Mouse (Mus musculus) spleen, adult 2 months (tissue): ENCODE measurements around the gene Arsb. TPM values are rescaled to one million over a fixed set of nuclear protein-coding genes. Genes with fewer than 3 reads are reported as not detected.
"Not testable (repeated sequence)": the region's sequence is repeated elsewhere in the genome, so short reads cannot be mapped to it uniquely, and the experiment has no call there.

Experiments
- DNase-seq, 2 experiments: peaks; one replicate each; pipeline versions ENCODE4 v3.0.0 to v3.0.0-alpha.2; 2012 to 2021; ENCODE audit warnings: low spot score in 2 of 2, low read depth in 1 of 2
- H3K27ac ChIP-seq: fragments of 200-500 bp; 2 replicates; pipeline ENCODE4 v1.5.1; 2012; ENCODE audit warnings: low read length, inconsistent platforms; ENCODE audit not compliant: insufficient read depth
- H3K27me3 ChIP-seq: fragments of 200-500 bp; 2 replicates; pipeline ENCODE4 v1.6.1; 2012; ENCODE audit warnings: mild to moderate bottlenecking, moderate library complexity, low read length, inconsistent platforms; ENCODE audit not compliant: control insufficient read depth, insufficient read depth
- H3K36me3 ChIP-seq: fragments of 200-500 bp; 2 replicates; pipeline ENCODE4 v1.6.1; 2012; ENCODE audit warnings: mild to moderate bottlenecking, low read length, inconsistent platforms; ENCODE audit not compliant: control insufficient read depth, insufficient read depth
- H3K4me1 ChIP-seq: fragments of 200-500 bp; 2 replicates; pipeline ENCODE4 v1.6.1; 2011; ENCODE audit warnings: inconsistent platforms; ENCODE audit not compliant: control insufficient read depth, insufficient read depth, insufficient read length
- H3K4me3 ChIP-seq: fragments of 200-500 bp; 2 replicates; pipeline ENCODE4 v1.5.1; 2011; ENCODE audit warnings: mild to moderate bottlenecking, inconsistent platforms; ENCODE audit not compliant: insufficient read depth, insufficient read length; ENCODE audit errors: extremely low read depth
- CTCF ChIP-seq: fragments of 200-500 bp; IDR thresholded peaks from 2 replicates; pipeline ENCODE4 v1.5.1; 2011; ENCODE audit warnings: mild to moderate bottlenecking, inconsistent platforms; ENCODE audit not compliant: insufficient read depth, insufficient read length, insufficient replicate concordance; ENCODE audit errors: extremely low read depth
- POLR2A ChIP-seq: fragments of 200-500 bp; IDR thresholded peaks from 2 replicates; pipeline ENCODE4 v1.6.1; 2011; ENCODE audit warnings: low read depth, low read length, inconsistent platforms
- WGBS: fragments of 180-500 bp; shearing (Covaris S2); methylation state at CpG from one replicate; pipeline ENCODE4 v1.1.7; 2018; 5-methylcytosine and 5-hydroxymethylcytosine counted together
- polyA plus RNA-seq: library from polyadenylated mRNA; depleted of rRNA; stranded (reverse); fragments of >200 nt; gene quantifications from 2 replicates; pipeline ENCODE4 v1.2.3, GENCODE M21; 2012

The Arsb gene
- polyA plus RNA-seq, 1 experiment = 16.6 TPM

DNA sequence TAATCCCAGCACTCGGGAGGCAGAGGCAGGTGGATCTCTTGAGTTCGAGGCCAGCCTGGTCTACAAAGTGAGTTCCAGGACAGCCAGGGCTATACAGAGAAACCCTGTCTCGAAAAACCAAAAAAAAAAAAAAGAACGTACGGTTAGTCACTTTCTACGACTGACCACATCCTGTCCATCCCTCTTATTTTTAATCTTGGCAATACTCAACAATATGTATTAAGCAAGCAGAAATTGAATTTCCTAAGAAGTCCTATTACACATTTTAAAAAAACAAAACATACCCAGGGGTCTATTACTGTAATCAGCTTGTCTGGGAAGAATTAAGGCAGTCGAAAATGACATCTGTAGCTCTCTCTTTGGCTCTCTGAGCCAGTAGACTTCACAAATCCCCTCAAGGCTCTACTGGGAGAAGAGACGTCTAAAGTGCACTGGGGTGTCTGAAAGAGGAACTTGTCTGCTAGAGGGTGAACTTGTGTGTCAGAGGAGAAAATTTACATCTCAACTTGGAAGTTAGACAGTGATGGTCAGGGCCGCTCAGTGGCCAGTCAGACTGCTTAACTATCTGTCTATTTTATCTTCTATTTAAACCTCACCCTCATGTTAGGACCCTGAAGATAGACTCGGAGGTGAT lies 205.6 kb downstream of the Arsb start:
- Histone ChIP-seq H3K27ac (no peak overlapping the region), H3K4me1 (no peaks in the 10 kb centered on the region), H3K4me3 (no peak overlapping the region), H3K27me3 (no peaks in the 10 kb centered on the region), H3K36me3 (no peaks in the 10 kb centered on the region)
- no peak for DNase-seq
- TF ChIP-seq CTCF (no peak), POLR2A (no peak)
- WGBS = 32% methylated on average over 10 of the region's 10 CpGs

DNA sequence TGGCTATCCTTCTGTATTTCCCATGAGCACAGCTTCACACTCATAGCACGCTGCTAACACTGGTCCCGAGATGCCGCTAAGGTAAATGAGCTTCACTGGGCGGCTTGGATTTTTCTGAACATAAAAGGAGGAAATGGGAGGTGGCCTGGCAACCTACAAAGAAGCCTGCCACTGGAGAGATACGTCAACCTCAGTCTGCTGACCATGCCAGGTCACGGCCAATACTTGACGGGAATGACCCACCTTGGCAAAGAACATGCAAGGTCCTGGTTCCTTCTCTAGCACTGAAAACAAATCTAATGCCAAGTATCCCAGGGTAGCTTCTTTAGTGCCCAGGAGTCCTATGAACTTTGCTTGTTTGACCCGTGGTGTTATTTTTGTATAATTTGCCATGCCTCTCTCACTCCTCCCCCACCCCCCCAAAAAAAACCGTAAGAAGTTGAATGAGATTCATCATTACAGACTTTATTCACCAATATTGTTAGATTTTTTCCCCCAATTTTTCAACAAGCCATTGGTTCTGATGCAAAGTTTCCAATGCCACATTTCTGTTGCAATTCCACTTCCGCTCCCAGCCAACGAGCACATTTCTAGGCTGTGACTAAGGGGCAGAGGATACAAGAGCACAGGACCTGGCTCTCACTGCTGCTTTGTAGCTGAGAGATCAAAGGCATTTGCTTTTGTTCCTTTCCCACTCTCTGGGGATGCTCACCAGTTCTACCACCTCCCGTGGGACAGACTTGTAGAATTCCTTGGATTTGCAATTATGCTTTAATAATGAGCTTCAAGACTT lies 207.5 kb downstream of the Arsb start:
- 88% methylated on average over 12 of the region's 12 CpGs for WGBS
- Histone ChIP-seq H3K27ac (no peak overlapping the region), H3K4me1 (no peaks in the 10 kb centered on the region), H3K4me3 (no peak overlapping the region), H3K36me3 (no peaks in the 10 kb centered on the region), H3K27me3 (no peaks in the 10 kb centered on the region)
- DNase-seq = no peak
- TF ChIP-seq CTCF = no peak
- TF ChIP-seq POLR2A = no peak

DNA sequence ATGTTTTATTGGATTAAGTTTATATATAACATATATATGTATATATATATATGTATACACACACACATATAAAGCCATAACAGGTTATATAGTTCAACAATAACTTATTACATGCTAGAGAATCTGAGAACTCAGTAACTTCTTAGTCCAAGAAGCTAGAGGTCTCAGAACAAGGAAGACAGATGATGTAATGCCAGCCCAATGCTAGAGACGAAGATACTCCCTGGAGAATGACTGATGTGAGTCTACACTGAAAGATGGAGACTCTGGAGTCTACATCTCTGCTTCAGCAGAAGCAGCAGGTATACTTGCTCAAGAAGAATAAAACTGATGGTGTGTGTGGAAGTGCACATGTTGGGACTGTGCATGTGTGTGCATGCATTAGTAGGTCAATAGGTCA lies 208.3 kb downstream of the Arsb start:
- WGBS = 80% methylated on average over 1 of the region's 1 CpGs
- TF ChIP-seq CTCF (no peak), POLR2A (no peak)
- DNase-seq = no peak

DNA sequence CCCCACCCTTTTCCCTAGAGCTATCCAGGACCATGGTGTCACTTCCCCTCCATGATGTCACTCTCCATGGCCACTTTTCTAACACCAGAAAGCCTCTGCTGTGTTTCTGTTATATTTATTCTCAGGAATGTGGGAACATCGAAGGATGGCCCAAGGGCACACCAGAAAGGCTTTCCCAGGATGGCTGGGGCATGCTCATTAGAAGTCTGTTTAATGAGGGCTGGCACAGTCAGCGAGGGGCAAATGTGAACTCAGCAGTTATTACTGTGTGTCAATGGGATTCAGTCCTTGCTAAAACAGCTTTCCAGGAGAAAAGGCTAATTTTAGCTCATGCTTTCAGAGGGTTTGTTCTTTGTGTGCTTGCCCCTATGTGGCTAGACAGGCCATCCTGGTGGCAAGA lies 213.1 kb downstream of the Arsb start:
- Histone ChIP-seq H3K4me3 (no peak overlapping the region), H3K27me3 (no peaks in the 10 kb centered on the region), H3K36me3 (no peaks in the 10 kb centered on the region), H3K27ac (no peak overlapping the region), H3K4me1 (peaks cover 7% of the 10 kb centered on the region; the same call in 1 of the 2 replicates)
- DNase-seq = no peak
- TF ChIP-seq POLR2A = no peak
- no peak for TF ChIP-seq CTCF
- 83% methylated on average over 2 of the region's 2 CpGs for WGBS

More for the DNA sequence above, 208.3 kb downstream of the Arsb start:
- Histone ChIP-seq H3K4me3 (no peak overlapping the region), H3K27ac (no peak overlapping the region), H3K27me3 (no peaks in the 10 kb centered on the region), H3K36me3 (no peaks in the 10 kb centered on the region), H3K4me1 (no peaks in the 10 kb centered on the region)

DNA sequence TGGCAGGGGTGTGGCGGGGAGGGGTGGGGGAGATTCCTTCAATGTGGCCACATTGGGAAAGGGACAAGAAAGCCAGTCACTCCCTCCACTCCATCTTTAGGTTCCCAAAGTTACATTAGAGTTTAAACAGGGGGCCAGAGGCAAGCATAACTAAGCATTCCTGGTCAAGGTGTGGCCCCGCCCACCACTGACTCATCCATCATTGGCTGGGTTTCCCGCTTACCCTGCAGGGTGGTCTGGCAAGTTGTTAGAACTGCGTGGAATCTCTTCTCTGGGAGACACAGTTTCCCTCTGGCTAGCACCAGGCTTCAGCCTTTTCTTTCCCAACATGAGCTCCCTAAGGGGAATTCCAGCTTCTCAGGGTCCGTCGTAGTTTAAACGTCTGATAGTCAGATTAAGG lies 213.8 kb downstream of the Arsb start:
- Histone ChIP-seq H3K4me1 (peaks cover 8% of the 10 kb centered on the region; the same call in 1 of the 2 replicates), H3K36me3 (no peaks in the 10 kb centered on the region), H3K4me3 (no peak overlapping the region), H3K27me3 (no peaks in the 10 kb centered on the region), H3K27ac (no peak overlapping the region)
- 95% methylated on average over 7 of the region's 7 CpGs for WGBS
- DNase-seq = no peak
- TF ChIP-seq CTCF = no peak
- TF ChIP-seq POLR2A = no peak

DNA sequence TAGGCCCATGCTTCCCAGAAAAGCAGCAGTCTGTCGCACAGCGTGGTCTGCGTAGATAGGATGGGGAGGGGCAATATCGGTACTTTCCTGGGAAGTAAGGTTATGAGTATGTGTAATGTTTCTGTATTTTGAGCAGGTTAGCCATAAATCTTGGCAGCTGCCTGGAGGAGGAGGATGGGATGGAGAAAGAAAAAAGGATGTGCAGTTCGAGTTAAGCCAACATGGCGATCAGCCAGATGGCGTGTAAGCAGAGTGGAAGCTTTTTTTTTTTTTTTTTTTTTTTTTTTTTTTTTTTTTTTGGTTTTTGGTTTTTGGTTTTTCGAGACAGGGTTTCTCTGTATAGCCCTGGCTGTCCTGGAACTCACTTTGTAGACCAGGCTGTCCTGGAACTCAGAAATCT lies 214.3 kb downstream of the Arsb start:
- peaks cover 11% of the 10 kb centered on the region; the same call in 1 of the 2 replicates for H3K4me1 ChIP-seq

DNA sequence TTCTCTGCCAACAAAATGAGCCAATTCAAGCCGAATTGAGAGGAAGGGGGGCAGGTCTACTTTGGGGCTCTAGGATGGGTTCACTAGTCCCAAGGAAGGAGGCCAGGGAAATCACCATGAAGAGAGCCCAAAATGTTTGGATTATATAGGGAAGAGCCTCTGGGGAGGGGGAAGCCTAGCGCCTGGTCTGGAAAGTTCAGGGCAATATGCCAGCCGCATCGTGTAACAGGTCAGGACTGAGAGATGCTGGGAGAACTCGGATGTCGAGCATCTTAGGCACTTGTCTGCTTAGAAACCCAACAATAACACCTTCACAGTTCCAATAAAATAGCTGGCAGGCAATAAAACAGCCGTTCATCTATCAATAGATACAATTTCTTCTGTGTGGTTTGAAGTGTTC lies 216.2 kb downstream of the Arsb start:
- DNase-seq = no peak
- no peak for TF ChIP-seq CTCF
- TF ChIP-seq POLR2A = no peak
- H3K4me1 ChIP-seq = peaks cover 12% of the 10 kb centered on the region; the same call in 1 of the 2 replicates
- WGBS = 93% methylated on average over 7 of the region's 7 CpGs
- H3K27me3 ChIP-seq = no peaks in the 10 kb centered on the region
- H3K4me3 ChIP-seq = no peak overlapping the region
- no peaks in the 10 kb centered on the region for H3K36me3 ChIP-seq
- H3K27ac ChIP-seq = no peak overlapping the region

More for the DNA sequence above, 214.3 kb downstream of the Arsb start:
- not testable (repeated sequence) for H3K4me3 ChIP-seq, H3K36me3 ChIP-seq, H3K27ac ChIP-seq, DNase-seq, H3K27me3 ChIP-seq
- 78% methylated on average over 8 of the region's 8 CpGs for WGBS
